Mouse (Mus musculus): ENCODE data around the gene Prkar2b. TPM values are rescaled to one million over a fixed set of nuclear protein-coding genes. Genes with fewer than 3 reads are reported as not detected.

Prkar2b gene
- polyA plus RNA-seq, 1 experiment from 2014 or later = 13.8 TPM

DNA sequence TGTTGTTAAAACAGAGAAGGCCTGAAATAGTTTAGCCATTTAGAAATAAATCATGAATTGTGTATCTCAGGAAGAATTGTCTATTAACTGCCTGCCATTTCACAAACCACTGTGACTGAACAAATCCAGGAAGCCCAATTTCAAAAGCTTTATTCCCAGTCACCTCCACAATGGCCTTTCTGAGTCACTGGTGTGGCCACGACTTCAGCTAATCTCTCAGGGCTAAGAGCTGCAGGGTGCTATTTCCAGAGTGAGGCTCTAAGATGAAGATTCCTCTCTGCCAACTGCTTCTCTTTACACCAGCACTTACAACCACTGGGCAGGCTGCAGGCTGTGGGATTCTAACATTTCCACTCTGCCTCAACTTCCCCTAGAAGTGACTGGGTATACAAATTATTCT is 92.0 kb downstream of the Prkar2b start:
- WGBS = 34% methylated on average over 1 of the region's 1 CpGs
- H3K9me3 ChIP-seq (replicated peaks; ENCODE audit: low read length) = no peaks in the 10 kb centered on the region

DNA sequence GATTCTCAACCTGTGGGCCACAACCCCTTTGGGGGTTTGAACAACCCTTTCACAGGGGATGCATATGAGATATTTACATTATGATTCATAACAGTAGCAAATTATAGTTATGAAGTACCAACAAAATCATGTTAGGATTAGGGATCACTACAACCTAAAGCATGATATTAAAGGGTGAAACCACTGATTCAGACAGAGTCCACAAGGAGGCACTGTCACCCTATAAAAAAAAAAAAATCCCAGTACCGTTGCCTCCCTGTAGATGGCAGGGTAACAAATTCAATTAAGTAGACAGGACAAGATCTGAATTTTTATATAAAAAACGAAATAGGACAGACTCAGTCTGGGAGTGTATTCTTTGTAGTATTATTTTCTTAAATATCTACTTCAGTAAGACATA is 93.6 kb downstream of the Prkar2b start:
- Histone ChIP-seq H3K27me3 (ENCODE audit: insufficient read depth, low read length) (no peaks in the 10 kb centered on the region), H3K27ac (no peak overlapping the region), H3K9ac (ENCODE audit: low read depth, low read length) (no peak overlapping the region), H3K4me2 (ENCODE audit: low read length) (no peak overlapping the region), H3K36me3 (ENCODE audit: insufficient read depth, low read length) (no peaks in the 10 kb centered on the region), H3K9me3 (replicated peaks; ENCODE audit: low read length) (no peaks in the 10 kb centered on the region), H3K4me1 (replicated peaks; ENCODE audit: insufficient read depth, low read length) (no peaks in the 10 kb centered on the region), H3K4me3 (replicated peaks; ENCODE audit: low read depth, low read length) (no peak overlapping the region)
- DNase-seq (ENCODE audit: low spot score) (peak; percentile 86), ATAC-seq (replicated peaks; ENCODE audit: low FRiP score, low read depth) (peak; percentile 61; the same call in 1 of the 2 replicates)
- TF ChIP-seq CTCF (IDR thresholded peaks at IDR 0.05; ENCODE audit: low read depth) = peak; percentile 98
- 4% methylated on average over 2 of the region's 2 CpGs for WGBS

More for the DNA sequence above, 92.0 kb downstream of the Prkar2b start:
- Histone ChIP-seq H3K4me3 (replicated peaks; ENCODE audit: low read depth, low read length) (no peak overlapping the region), H3K4me1 (replicated peaks; ENCODE audit: insufficient read depth, low read length) (no peaks in the 10 kb centered on the region), H3K27me3 (ENCODE audit: insufficient read depth, low read length) (no peaks in the 10 kb centered on the region), H3K36me3 (ENCODE audit: insufficient read depth, low read length) (no peaks in the 10 kb centered on the region), H3K9ac (ENCODE audit: low read depth, low read length) (no peak overlapping the region), H3K4me2 (ENCODE audit: low read length) (no peak overlapping the region), H3K27ac (no peak overlapping the region)
- no peak for TF ChIP-seq CTCF (IDR thresholded peaks at IDR 0.05; ENCODE audit: low read depth)
- ATAC-seq (replicated peaks; ENCODE audit: low FRiP score, low read depth) (no peak), DNase-seq (ENCODE audit: low spot score) (no peak)

DNA sequence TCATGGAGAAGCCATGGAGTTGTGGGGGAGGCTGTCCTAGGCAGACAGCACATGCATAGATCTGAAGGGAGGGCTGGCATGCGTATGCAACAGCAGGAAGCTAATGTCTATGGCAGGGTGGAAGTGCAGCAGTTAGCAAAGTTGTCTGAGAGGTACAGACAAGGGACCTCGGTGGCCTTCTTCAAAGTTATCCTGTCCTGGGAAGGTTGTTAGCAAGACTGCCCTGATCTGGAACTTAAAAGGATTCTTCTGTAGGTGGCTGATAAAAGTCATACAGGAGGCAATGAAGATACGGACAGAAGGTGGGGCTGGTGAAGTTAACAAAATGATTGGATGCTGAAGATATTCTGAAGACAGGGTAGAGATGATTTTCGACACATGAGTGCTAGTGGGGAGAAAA is 94.7 kb downstream of the Prkar2b start:
- H3K9me3 ChIP-seq (replicated peaks; ENCODE audit: low read length) = no peaks in the 10 kb centered on the region
- TF ChIP-seq CTCF (IDR thresholded peaks at IDR 0.05; ENCODE audit: low read depth) = no peak
- no peak for DNase-seq (ENCODE audit: low spot score)
- H3K36me3 ChIP-seq (ENCODE audit: insufficient read depth, low read length) = no peaks in the 10 kb centered on the region
- H3K4me3 ChIP-seq (replicated peaks; ENCODE audit: low read depth, low read length) = no peak overlapping the region
- H3K27me3 ChIP-seq (ENCODE audit: insufficient read depth, low read length) = no peaks in the 10 kb centered on the region
- WGBS = 81% methylated on average over 4 of the region's 4 CpGs
- H3K9ac ChIP-seq (ENCODE audit: low read depth, low read length) = no peak overlapping the region
- H3K27ac ChIP-seq = no peak overlapping the region
- no peak overlapping the region for H3K4me2 ChIP-seq (ENCODE audit: low read length)
- H3K4me1 ChIP-seq (replicated peaks; ENCODE audit: insufficient read depth, low read length) = no peaks in the 10 kb centered on the region
- ATAC-seq (replicated peaks; ENCODE audit: low FRiP score, low read depth) = no peak

DNA sequence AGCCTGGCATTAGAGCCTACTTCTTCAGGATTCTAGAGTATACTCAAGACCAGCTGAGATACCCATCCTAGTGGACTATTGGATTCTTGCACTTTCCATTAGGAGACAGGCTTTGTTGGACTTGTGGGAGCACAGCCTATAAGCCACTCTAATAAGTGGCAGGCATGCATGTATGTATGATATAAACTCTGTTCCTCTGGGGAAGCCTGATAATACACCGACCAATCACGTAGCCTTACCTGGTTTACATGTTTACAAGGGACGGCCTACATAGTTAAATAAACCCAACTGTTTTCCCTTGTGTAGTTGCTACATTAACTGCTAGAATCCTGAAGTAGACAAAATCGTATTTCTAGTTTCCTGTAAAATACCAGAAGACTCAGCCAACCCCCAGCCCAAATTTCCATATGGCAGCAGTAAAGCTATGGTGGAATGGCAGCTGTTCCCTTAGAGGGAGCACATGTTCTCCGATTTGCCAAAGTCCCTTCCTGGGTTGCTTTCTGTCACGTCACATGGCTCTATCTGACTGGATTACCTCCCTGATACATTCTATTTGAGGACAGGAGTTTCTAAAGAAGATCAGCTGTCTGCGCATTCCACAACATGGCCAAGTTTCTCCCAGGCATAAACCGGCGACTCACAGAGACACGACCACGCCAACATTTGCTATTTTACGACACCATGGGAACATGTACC is 95.4 kb downstream of the Prkar2b start:
- WGBS = 92% methylated on average over 12 of the region's 12 CpGs
- Histone ChIP-seq H3K9me3 (replicated peaks; ENCODE audit: low read length) (no peaks in the 10 kb centered on the region), H3K4me3 (replicated peaks; ENCODE audit: low read depth, low read length) (no peak overlapping the region), H3K27me3 (ENCODE audit: insufficient read depth, low read length) (no peaks in the 10 kb centered on the region), H3K36me3 (ENCODE audit: insufficient read depth, low read length) (no peaks in the 10 kb centered on the region), H3K9ac (ENCODE audit: low read depth, low read length) (no peak overlapping the region), H3K4me2 (ENCODE audit: low read length) (no peak overlapping the region), H3K4me1 (replicated peaks; ENCODE audit: insufficient read depth, low read length) (no peaks in the 10 kb centered on the region), H3K27ac (no peak overlapping the region)
- DNase-seq (ENCODE audit: low spot score) (no peak), ATAC-seq (replicated peaks; ENCODE audit: low FRiP score, low read depth) (no peak)
- no peak for TF ChIP-seq CTCF (IDR thresholded peaks at IDR 0.05; ENCODE audit: low read depth)

DNA sequence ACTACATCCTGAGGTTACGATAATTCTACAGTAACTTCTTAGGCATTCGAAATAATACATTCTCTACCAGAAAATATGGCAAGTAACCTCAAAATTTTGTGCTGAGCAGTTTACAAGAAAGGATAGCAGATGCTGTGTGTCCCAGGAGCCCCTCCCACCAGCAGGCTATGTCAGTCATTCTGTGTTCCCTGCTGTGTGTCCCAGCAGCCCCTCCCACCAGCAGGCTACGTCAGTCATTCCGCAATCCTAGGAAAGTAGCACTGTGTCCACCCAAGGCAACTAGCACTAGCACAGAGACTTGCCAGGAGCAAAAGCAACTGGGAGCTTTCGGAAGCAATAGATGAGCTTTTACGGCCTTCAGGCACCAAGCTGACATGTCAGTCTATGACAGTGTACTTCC is 97.0 kb downstream of the Prkar2b start:
- no peak for ATAC-seq (replicated peaks; ENCODE audit: low FRiP score, low read depth)
- 86% methylated on average over 6 of the region's 6 CpGs for WGBS
- Histone ChIP-seq H3K4me2 (ENCODE audit: low read length) (no peak overlapping the region), H3K27ac (no peak overlapping the region), H3K36me3 (ENCODE audit: insufficient read depth, low read length) (no peaks in the 10 kb centered on the region), H3K4me1 (replicated peaks; ENCODE audit: insufficient read depth, low read length) (no peaks in the 10 kb centered on the region), H3K9ac (ENCODE audit: low read depth, low read length) (no peak overlapping the region), H3K4me3 (replicated peaks; ENCODE audit: low read depth, low read length) (no peak overlapping the region), H3K27me3 (ENCODE audit: insufficient read depth, low read length) (no peaks in the 10 kb centered on the region), H3K9me3 (replicated peaks; ENCODE audit: low read length) (no peaks in the 10 kb centered on the region)
- TF ChIP-seq CTCF (IDR thresholded peaks at IDR 0.05; ENCODE audit: low read depth) = no peak
- DNase-seq (ENCODE audit: low spot score) = no peak

DNA sequence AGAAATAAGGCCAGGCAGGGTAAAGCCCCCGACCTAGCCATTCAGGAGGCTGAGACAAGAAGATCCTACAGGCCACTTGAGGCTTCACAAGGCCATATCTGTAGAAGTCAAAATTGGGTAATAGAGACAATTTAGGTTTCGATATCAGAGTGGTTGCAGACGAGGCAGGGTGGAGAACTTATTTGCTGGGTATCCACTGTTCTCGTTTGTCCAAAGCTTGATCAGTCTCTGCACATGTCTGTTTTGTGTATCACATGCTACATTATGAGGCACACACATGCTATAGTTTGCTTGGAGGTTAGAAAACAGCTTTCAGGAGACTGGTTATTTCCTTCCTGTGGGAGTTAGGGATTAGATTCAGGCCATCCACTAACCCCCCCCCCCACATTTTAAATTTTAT is 105.3 kb downstream of the Prkar2b start:
- no peaks in the 10 kb centered on the region for H3K4me1 ChIP-seq (replicated peaks; ENCODE audit: insufficient read depth, low read length)
- ATAC-seq (replicated peaks; ENCODE audit: low FRiP score, low read depth) (no peak), DNase-seq (ENCODE audit: low spot score) (no peak)
- H3K27me3 ChIP-seq (ENCODE audit: insufficient read depth, low read length) = no peaks in the 10 kb centered on the region
- H3K4me3 ChIP-seq (replicated peaks; ENCODE audit: low read depth, low read length) = no peak overlapping the region
- H3K27ac ChIP-seq = no peak overlapping the region
- no peaks in the 10 kb centered on the region for H3K36me3 ChIP-seq (ENCODE audit: insufficient read depth, low read length)
- no peak for TF ChIP-seq CTCF (IDR thresholded peaks at IDR 0.05; ENCODE audit: low read depth)
- H3K9ac ChIP-seq (ENCODE audit: low read depth, low read length) = no peak overlapping the region
- H3K4me2 ChIP-seq (ENCODE audit: low read length) = no peak overlapping the region
- no peaks in the 10 kb centered on the region for H3K9me3 ChIP-seq (replicated peaks; ENCODE audit: low read length)
- 91% methylated on average over 4 of the region's 4 CpGs for WGBS

DNA sequence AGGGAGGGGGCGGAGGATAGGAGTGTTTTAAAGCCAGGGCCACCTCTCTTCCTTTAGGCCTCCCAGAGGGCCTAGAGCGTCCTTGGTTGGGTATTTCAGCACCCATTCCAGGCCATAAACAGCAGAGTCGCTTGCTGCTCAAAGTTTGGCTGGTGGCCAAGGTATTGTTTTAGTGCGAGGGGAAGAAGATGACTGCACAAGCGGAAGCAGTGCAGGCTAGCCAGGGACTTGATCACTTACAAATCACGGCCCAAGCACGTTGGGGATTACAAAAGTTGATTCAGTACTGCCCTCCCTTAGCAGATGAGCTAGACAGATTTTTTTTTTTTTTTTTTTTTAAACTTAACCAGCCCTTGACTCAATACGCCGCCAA is 110.5 kb downstream of the Prkar2b start:
- Histone ChIP-seq H3K4me3 (replicated peaks; ENCODE audit: low read depth, low read length) (peak overlapping the region; percentile 26), H3K27ac (peak overlapping the region; percentile 90), H3K9ac (ENCODE audit: low read depth, low read length) (peak overlapping the region; percentile 31), H3K27me3 (ENCODE audit: insufficient read depth, low read length) (no peaks in the 10 kb centered on the region), H3K36me3 (ENCODE audit: insufficient read depth, low read length) (no peaks in the 10 kb centered on the region), H3K4me1 (replicated peaks; ENCODE audit: insufficient read depth, low read length) (no peaks in the 10 kb centered on the region), H3K9me3 (replicated peaks; ENCODE audit: low read length) (no peaks in the 10 kb centered on the region), H3K4me2 (ENCODE audit: low read length) (peak overlapping the region; percentile 55)
- no peak for DNase-seq (ENCODE audit: low spot score)
- no peak for TF ChIP-seq CTCF (IDR thresholded peaks at IDR 0.05; ENCODE audit: low read depth)
- ATAC-seq (replicated peaks; ENCODE audit: low FRiP score, low read depth) = no peak
- 1% methylated on average over 9 of the region's 9 CpGs for WGBS

Measured in kidney, postnatal 0 days (tissue).